Mouse (Mus musculus) kidney, postnatal 4 days (tissue): ENCODE results near the gene Tomm20l.
"Not testable (repeated sequence)": the region's sequence is repeated elsewhere in the genome, so short reads cannot be mapped to it uniquely, and the experiment has no call there.

Experiments
- DNase-seq, 2 experiments: peaks; one replicate each; pipeline ENCODE4 v3.0.0; 2021; ENCODE audit warnings: mixed read lengths in 2 of 2

Tomm20l gene

DNA sequence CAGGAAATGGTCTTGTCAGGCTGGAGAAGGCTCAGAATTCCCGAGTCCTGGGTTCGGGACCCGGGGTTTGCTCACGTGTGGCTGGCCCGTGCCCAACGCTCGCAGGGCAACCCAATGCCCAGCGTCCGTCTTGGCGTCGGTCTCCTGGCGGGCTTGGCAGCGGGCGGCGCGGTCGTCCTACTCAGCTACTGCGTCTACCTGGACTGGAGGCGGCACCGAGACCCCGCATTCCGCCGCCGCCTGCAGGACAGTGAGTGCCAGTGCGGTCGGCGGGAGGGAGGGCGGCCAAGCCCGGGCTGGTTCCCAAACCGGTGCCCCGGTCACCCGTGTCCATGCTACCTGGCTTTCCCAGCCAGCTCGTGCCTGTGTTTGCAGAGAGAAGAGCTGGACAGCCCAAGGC lies at the start of gene Tomm20l:
Gene Tomm20l (plus strand): TSS at position 98 of the 400 bp plus-strand sequence.
- peak; percentile 70 to 82 for DNase-seq

DNA sequence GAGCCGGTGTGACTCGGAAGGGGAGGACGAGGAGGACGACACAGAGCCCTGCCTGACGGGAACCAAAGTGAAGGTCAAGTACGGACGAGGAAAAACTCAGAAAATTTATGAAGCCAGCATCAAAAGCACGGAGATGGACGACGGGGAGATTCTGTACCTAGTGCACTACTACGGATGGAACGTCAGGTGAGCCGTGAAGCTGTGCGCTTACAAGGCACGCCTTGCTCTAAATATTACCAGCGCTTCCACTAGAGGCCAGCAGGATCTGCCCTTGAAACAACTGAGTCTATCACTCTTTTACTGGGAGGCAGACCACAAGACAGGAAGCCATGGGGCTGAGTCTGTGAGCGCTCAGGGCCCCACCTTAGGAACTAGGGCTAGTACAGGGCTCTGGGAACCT lies 41.4 kb upstream of the Tomm20l start:
- no peak for DNase-seq

DNA sequence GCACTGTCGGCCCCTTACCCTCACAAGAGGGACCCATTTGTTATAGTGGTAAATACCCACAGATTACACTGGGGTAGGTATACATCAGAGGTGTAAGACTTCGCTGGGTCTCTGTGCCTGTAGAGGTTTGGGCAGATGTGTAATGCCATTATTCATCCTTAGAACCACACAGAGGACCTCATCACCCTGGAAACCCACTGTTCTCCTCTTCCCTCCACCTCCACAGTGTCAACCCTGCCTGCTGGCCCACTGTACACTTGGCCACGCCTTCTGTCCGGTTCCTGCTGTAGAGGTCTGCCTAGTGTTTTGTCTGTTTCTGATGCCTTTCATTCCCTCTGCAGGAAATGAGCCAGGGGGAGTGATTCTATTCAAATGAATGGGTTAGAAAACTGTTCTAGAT lies 39.2 kb upstream of the Tomm20l start:
- no peak for DNase-seq

DNA sequence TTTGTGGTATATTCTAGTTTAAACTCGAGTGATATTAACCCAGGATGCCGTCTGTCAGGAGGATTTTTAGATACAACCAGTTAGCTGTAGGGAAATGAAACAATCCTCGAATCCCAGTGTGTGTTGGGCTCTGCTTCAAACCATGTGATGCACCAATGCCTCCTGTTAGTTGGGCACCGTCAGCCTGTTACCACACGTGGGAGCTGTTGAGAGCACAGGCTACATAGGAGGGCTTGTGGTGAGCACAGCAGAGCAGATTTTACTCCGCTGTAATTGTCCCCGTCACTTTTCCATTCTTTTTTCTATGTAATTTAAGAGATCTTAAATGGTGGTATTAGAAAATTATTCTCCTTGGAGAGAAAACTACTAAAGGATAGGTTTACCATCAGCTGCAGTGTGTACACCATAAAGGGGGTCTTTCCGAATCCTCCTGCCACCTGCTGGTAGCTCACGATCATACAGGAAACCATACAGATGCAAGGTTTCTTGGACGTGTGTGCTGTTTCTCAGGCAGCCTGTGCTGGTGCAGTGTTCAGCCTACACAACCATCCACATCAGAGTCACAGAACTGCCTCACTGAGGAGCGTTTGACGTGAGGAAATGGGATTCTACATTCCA lies 38.0 kb upstream of the Tomm20l start:
- peak; percentile 40 to 59 for DNase-seq

DNA sequence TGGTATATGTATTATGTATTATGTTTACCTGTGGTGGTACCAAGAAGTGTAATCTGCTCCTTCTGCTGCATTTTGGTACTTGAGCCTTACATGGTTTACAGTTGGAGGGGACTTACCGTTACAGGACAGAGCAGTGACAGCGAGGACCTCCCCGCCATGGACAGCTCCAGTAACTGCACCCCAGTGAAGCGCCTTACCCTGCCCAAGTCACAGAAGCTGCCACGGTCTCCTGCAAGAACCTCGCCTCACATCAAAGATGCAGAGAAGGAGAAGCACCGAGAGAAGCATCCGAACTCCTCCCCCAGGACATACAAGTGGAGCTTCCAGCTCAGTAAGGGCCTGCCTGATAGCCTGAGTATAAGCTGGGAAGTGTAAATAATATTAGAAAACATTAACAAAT lies 24.9 kb upstream of the Tomm20l start:
- DNase-seq: no peak

DNA sequence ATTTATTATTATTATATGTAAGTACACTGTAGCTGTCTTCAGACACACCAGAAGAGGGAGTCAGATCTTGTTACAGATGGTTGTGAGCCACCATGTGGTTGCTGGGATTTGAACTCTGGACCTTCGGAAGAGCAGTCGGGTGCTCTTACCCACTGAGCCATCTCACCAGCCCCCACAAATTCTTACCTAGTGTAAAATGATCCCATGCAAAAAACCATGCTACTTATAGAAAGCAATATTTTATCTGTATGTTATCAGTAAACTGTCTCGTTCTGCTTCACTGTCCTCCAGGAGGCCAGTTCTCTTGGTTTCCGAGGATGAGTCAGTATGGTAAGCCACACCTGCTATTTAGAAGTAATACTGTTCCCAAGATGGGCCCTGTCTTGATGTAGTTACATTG lies 7.0 kb upstream of the Tomm20l start:
- DNase-seq: not testable (repeated sequence)

DNA sequence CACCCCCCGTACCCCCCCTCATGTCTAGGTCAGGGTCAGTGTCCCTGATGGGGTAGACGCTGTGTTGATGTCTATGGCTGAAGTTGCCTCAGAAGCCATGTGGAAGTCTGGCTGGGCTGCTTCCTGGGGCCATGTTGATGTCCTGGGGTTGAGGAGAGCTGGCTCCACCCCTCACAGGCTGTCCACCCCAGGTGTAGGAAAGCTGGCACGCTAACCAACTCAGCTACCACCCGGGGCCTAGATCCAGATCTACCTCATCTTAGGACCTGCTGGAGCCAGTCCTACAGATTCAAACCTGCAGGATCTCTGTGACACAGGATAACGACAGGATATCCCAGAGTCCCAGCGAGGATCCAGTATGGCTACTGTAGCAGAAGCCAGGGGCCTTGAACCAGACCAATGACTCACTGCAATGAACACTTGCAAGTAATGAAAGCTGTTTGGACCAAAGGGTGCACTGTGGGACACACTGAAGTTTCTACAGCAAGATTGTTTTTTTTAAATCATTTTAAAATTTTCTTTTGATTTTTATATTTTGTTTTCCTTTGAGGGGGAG lies 3.9 kb upstream of the Tomm20l start:
- DNase-seq: no peak

DNA sequence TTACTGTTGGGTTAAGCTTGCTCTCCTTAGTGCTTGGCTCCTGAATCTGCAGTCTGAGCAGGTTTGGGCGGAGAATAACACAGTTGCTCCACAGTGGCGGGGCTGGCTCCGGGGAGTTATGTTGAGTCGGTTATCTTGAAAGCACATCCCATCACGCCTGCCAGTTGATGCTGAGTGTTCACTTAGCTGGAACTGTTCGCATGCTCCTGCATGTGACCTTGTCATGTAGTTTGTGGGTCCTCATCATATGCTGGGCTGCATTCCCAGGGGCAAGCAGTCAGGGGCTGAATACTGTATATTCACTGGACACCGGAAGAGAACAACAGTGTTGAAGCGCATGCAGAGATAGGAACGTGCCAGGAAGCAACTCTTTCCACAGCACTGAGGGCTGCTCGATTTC lies 1.8 kb downstream of the Tomm20l start:
- DNase-seq: no peak

DNA sequence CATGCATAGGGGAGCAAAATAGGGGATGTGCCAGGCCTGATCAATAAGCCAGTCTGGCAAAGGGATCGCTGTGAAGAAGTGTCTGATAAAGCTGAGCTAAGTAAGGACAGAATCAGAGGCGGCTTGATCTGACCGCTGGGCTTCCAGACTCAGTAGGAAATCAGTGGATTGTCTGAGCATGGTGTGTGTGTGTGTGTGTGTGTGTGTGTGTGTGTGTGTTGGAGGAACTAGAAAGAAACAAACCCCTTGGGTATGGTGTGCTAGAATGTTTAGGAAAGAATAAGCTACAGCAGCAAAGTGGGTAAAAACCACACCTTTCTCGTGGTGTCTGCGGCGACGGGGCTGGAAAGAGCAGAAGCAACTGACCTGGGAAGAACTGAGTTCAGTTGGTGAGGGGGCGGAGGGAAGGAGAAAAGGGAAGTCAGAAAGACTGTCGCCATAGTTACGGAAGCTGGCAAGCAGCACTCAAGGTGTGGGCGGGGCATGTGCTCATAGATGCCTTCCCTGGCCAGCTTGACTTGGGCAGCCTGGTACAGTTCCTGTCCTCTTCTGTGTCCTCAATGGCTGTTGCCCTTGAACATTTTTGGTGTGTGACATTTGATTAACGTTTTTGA lies 2.6 kb downstream of the Tomm20l start:
- DNase-seq: peak; percentile 61 to 74

DNA sequence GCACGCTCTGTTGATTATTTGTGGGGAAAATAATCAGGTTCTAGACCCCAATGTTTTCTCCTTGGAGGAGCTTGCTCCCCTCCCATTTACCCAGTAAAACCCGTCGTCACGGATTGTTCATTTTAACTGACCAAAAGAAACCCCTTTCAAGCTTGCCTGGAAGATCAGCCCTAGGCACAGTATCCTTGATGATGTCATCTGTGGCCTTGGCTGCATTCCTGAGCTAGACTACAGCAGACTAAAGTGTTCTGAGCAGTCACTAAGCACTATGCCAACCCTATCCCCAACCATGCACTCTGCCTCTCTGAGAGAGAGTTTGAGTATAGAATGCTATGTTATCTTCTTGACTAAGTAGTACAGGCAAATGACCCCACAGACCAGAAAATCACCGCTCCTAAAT lies 5.2 kb downstream of the Tomm20l start:
- DNase-seq: no peak

DNA sequence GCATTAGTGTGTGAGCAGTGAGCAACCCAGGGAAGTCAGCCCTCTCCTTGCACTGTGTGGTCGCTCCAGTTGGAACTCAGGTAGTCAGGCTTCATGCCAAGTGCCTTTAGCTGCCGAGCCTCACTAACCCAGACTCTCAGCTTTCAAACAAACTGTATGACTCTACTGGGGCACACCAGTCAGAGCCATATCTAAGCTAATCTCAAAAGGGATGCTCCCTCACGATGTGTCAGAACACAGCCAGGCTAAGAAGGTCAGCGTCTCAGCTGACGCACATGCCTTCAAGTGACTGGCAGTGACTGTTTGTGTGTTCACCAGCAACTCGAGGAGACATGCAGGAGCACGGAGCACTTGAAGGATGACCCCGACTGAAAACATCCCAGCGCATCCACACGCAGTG lies 11.5 kb downstream of the Tomm20l start:
- DNase-seq: no peak

DNA sequence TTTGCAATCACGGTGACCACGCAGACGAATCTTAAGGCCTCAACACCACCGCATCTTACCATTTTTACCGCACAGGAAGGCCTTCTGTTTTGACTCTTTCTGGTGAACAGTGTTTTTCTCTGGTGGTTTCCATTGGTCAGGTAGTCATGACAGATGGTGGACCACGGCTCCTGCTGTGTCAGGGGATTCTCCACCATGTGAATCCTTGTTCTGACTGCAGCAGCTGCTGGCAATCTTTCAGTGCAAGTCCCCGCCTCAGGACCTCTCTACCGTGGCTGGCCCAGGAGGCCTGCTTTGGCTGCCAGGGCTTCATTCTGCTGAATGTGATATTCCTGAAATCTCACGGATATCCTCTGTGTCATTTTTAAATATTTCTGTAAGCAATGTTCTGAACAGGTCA lies 12.1 kb downstream of the Tomm20l start:
- DNase-seq: no peak

DNA sequence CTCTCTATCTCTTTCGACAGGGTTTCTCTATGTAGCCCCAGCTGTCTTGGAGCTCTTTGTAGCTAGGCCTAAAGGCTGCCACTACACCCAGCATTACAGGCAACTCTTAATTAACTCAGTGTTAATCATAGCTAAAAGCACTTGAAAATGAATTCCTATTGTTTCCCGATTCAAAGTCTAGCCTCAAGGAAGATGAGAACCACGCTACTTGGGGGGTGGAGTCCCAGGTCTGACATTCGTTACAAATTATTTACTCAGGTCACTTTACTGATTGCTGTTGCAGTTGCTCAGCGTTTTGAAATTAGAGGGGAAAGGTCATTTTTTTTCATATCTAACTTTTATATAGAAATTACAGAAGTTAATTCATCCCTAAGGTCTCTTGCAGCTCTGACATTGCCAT lies 24.4 kb downstream of the Tomm20l start:
- no peak for DNase-seq

DNA sequence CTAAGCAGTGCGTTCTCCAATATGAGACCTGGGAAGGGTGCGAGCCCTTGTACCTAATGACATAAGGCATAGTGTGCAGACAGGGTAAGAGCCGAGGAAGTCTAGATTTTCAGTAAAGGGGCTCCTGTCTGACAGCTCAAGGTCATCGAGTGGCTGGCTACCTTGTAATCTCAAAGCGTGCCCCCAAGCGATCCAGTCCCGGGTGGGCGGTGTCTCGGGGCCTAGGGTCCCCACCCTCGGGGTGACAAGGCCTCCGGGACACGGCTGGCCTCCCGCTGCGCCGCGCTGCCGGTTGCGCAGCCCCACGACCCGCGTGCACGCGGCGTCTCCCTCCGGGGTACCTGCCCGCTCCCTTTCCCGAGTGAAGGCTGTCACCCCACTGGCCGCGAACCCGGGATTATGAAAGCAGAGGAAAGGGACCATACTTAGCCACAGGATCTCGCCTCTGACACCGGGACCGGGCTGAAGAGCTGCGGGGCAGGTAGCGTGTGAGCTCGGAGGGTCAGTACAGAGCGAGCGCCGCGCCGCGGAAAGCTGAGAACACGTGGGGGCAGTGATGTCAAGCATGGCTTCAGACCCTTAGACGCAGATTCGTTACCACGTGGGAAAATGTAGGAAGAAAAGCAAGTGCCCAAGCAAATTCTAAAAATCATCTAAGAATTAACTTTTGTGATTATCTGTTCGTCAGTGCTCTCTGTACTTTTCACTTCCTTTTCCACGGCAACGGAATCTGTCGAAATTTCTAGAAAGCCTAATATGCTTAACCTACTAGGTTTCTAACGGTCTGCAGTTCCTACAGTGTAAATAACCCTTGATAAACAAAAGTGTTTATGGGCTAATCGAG lies 25.1 kb downstream of the Tomm20l start, which contains the start of the genes Timm9 and 2700049A03Rik:
Gene Timm9 (minus strand): TSS at position 555 of the 844 bp plus-strand sequence.
Gene 2700049A03Rik (plus strand): TSS at position 719 of the 844 bp plus-strand sequence.
- peak; percentile 80 to 87 for DNase-seq

DNA sequence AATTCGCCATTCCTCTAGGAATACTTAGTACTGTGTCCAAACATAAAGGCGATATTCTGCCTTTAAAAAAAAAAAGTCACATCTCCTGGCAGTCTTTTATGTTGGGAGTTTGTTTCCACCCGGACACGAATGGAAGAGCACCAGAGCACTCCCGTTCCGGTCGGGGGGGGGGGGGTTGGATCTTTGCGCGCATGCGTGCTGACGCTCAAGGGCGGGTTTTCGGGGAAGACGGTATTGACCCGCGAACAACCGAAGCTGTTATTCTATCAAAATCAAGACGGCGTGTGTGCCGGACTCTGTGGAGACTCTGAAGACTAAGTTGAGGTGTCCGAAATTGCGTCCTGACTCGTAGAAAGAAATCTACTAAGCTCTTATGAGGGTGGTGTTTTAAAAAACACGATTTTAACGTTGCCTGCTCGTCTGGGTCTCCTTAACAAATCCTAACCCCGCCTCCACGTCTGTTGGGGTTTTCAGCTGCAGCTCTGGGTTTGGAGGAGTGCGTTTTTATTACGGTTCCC lies 25.8 kb downstream of the Tomm20l start:
- peak; percentile 88 to 92 for DNase-seq

DNA sequence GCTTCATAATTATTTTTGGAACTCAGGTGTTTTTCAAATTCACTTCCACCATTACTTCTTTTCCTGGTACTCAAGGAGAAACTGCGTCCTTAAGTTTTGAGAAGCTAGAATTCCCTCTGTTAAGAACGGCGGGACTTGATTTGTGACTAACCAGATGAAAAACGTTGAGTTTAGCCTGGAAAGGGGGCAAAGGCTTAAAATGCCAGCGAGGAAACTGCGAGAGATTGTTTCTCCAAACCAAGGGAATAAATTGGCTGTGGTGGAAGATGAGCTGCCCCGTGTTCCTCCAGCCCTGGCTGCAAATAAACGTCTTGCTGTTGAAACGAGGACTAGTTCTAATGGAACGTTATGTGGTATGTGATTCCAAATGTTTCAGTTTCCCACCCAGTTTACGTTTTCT lies 26.5 kb downstream of the Tomm20l start:
- peak in 1 of 2 experiments; percentile 7 for DNase-seq

DNA sequence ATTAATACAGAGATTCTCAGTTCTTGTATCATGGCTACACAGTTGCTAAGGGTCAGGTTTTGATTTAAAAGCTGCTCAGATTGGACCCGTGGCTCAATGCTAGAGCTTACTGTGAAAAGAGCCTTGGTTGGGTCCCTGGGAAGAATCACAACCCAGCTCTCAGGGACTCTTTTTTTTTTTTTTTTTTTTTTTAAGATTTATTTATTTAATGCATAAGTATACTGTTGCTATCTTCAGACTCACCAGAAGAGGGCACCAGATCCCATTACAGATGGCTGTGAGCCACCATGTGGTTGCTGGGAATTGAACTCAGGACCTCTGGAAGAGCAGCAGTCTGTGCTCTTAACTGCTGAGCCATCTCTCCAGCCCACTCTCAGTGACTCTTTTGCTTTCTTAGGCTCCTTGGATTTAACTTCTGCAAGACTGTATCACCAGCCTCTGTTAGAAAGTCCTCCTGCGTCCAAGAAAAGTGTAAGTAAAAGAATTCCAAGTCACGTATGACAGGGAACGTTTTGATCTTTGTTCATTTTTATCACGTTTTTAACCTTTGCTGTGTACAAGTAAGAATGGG lies 28.1 kb downstream of the Tomm20l start:
- no peak for DNase-seq

DNA sequence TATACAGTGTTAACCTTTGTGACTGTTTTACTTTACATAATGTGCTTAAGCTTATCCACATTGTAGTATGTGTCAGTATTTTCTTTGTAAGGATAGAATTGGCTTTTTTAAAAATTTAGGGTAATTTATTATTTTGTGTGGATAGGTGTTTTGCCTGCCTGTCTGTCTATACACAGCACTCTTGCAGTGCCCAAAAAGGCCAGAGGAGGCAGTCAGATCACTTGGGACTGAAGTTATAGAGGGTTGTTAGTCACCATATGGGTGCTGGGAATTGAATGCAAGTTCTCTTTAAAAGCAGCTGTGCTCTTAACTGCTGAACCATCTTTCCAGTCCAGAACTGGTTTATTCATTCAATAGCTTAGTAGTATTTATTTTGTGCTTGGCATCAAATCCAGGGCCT lies 30.0 kb downstream of the Tomm20l start:
- DNase-seq: no peak

DNA sequence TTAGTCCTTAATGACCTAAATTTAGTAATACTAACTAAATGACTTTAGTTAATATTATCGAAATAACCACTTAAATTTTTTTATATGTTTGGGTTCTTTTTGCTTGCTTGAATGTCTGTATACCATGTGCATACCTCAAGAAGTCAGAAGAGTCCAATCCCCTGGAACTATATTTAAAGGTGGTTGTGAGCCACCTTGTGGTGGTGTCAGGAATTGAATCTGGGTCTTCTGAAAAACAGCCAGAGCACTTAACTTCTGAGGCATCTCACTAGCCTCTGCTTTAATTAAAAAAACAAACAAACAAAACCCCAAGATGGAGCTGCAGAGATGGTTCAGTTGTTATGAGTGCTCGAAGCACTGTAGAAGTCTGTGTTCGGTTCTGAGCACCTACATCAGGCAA lies 36.4 kb downstream of the Tomm20l start:
- peak; percentile 67 to 68 for DNase-seq

DNA sequence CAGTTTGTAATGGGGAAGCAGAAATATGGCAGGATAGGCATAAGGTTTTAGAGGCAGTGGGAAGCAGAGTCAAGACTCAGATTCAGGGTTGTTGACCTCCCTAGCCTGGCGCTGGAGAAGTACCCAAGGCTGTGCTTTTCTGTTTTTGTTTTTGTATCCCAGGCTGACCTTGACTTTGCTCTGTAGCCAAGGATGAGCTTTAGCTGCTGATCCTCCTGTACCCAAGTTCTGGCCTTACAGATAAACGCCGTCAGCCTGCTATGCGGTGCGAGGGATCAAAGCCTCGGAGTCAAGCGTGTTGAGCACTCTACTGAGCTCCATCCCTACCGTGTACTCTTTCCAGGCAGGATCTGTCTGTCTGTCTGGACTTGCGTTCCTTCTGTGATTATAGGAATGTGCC lies 37.6 kb downstream of the Tomm20l start:
- no peak for DNase-seq

DNA sequence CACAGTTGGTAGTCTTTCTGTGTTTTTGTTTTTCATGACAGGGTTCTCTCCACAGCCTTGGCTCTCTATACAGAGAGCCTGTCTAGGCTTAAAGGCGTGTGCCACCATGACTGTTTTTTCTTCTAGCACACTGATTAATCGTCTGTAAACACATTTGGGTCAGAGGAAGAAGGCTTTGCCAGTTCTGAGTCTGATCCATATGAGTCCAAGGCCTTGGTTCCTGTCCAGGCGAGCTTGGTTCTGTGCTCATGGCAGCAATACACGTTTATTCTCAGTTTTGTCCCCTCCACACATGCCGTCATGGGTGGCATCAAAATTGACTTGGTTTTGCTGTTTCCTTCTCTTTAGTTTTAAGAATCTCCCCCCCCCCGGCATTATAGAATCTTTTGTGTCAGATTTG lies 38.2 kb downstream of the Tomm20l start:
- no peak for DNase-seq

DNA sequence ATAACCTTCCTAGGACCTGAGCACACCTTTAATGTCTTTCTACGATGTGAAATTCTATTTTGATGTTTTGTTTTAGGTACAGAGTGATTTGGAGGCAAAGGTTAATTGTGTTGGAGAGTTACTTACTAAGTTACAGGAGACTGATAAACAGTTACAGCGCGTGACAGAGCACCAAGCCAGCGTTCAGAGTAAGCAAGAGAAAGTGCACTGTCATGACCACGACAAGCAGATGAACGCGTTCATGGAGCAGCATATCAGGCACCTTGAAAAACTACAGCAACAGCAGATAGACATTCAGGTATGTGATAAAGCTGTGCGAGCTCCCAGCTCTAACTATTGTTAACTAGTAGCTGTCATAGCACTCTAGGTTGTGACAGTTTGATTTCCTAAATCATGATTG lies 38.9 kb downstream of the Tomm20l start:
- no peak for DNase-seq

DNA sequence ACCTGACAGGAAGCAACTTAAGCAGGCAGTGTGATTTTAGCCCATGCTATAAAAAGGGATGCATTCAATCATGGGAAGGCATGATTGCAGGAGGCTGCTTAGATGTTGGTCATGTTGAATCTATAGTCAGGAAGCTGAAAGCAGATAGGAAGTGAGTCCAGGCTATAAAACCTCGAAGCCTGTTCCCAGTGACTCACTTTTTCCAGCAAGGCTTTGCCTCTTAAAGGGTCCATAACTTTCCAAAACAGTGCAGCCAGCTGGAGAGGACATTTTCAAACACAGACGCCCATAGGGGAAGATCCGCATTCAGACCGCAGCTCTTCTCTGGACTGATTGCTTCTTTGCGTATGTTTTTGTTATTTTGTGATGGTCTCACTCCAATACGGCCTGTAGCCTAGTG lies 43.8 kb downstream of the Tomm20l start:
- no peak for DNase-seq
